Mouse (Mus musculus): ENCODE measurements around the gene Syt14. TPM values are rescaled to one million over a fixed set of nuclear protein-coding genes. Genes with fewer than 3 reads are reported as not detected.

Gene Syt14
- polyA plus RNA-seq, 1 experiment, result 0.86 TPM

- Histone ChIP-seq H3K27me3 (ENCODE audit: control insufficient read depth, insufficient read depth, low read length) (no peaks in the 10 kb centered on the region), H3K36me3 (ENCODE audit: control insufficient read depth, insufficient read depth, low read length) (no peaks in the 10 kb centered on the region), H3K27ac (ENCODE audit: control insufficient read depth, insufficient read depth, low read depth, low read length) (no peak overlapping the region), H3K4me1 (ENCODE audit: control insufficient read depth, insufficient read depth, low read length) (no peaks in the 10 kb centered on the region), H3K4me3 (ENCODE audit: control insufficient read depth, low read depth, low read length) (no peak overlapping the region)
- TF ChIP-seq POLR2A (IDR thresholded peaks at IDR 0.05; ENCODE audit: control insufficient read depth, low read depth, low read length) (no peak), CTCF (IDR thresholded peaks at IDR 0.05; ENCODE audit: control insufficient read depth, insufficient read depth, insufficient replicate concordance, low read depth, low read length) (no peak)
Measured at GRCm38 (mm10) chr1:193011000-193011769, 24.4 kb downstream of the Syt14 start.

DNA sequence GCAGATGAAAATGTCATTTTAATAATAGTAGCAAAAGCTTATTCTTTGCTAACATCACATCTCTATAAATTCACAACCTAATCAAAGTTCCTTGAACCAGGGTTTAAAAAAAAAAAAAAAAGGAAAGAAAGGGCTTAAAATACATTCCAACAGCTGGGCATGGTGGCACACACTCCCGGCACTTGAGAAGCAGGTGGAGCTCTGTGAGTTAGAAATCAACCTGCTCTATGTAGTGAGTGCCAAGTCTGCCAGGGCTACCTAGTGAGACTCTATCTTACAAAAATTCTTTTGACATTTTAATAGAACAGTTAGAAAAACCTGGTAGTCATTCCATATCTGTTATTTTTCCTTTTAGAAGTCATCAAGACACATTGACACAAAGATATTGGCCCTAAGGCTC, 31.0 kb downstream of the Syt14 start:
- Histone ChIP-seq H3K27me3 (ENCODE audit: control insufficient read depth, insufficient read depth, low read length) (no peaks in the 10 kb centered on the region), H3K36me3 (ENCODE audit: control insufficient read depth, insufficient read depth, low read length) (no peaks in the 10 kb centered on the region), H3K27ac (ENCODE audit: control insufficient read depth, insufficient read depth, low read depth, low read length) (no peak overlapping the region), H3K4me3 (ENCODE audit: control insufficient read depth, low read depth, low read length) (no peak overlapping the region), H3K4me1 (ENCODE audit: control insufficient read depth, insufficient read depth, low read length) (no peaks in the 10 kb centered on the region)
- TF ChIP-seq CTCF (IDR thresholded peaks at IDR 0.05; ENCODE audit: control insufficient read depth, insufficient read depth, insufficient replicate concordance, low read depth, low read length) (no peak), POLR2A (IDR thresholded peaks at IDR 0.05; ENCODE audit: control insufficient read depth, low read depth, low read length) (no peak)

DNA sequence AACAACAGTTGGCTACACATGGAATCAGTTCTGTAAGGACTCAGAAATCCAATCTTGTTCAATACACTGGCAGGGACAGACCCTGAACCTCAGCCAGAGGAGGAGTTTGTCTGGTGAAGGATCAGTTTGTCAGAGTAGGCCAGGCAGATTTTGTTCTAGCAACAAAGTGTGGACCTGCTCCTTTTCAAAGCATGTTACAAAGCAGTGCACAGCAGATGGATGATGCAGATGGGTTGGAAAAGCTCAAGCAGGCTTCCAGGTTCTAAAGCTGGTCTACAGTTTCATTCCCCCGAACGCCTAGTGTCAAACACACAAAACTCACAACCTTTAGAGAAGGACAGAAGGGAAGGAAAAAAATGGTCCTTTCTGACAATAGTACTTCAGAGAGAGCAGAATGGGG, 31.6 kb downstream of the Syt14 start:
- no peak overlapping the region for H3K27ac ChIP-seq (ENCODE audit: control insufficient read depth, insufficient read depth, low read depth, low read length)
- no peak for TF ChIP-seq CTCF (IDR thresholded peaks at IDR 0.05; ENCODE audit: control insufficient read depth, insufficient read depth, insufficient replicate concordance, low read depth, low read length)
- TF ChIP-seq POLR2A (IDR thresholded peaks at IDR 0.05; ENCODE audit: control insufficient read depth, low read depth, low read length), result no peak
- no peaks in the 10 kb centered on the region for H3K27me3 ChIP-seq (ENCODE audit: control insufficient read depth, insufficient read depth, low read length)
- no peaks in the 10 kb centered on the region for H3K4me1 ChIP-seq (ENCODE audit: control insufficient read depth, insufficient read depth, low read length)
- no peak overlapping the region for H3K4me3 ChIP-seq (ENCODE audit: control insufficient read depth, low read depth, low read length)
- no peaks in the 10 kb centered on the region for H3K36me3 ChIP-seq (ENCODE audit: control insufficient read depth, insufficient read depth, low read length)

GRCm38 (mm10) chr1:193002307-193002706, 33.3 kb downstream of the Syt14 start:
- Histone ChIP-seq H3K4me1 (ENCODE audit: control insufficient read depth, insufficient read depth, low read length) (no peaks in the 10 kb centered on the region), H3K4me3 (ENCODE audit: control insufficient read depth, low read depth, low read length) (no peak overlapping the region), H3K36me3 (ENCODE audit: control insufficient read depth, insufficient read depth, low read length) (no peaks in the 10 kb centered on the region), H3K27ac (ENCODE audit: control insufficient read depth, insufficient read depth, low read depth, low read length) (no peak overlapping the region), H3K27me3 (ENCODE audit: control insufficient read depth, insufficient read depth, low read length) (no peaks in the 10 kb centered on the region)
- no peak for TF ChIP-seq CTCF (IDR thresholded peaks at IDR 0.05; ENCODE audit: control insufficient read depth, insufficient read depth, insufficient replicate concordance, low read depth, low read length)
- no peak for TF ChIP-seq POLR2A (IDR thresholded peaks at IDR 0.05; ENCODE audit: control insufficient read depth, low read depth, low read length)

- Histone ChIP-seq H3K27me3 (ENCODE audit: control insufficient read depth, insufficient read depth, low read length) (no peaks in the 10 kb centered on the region), H3K36me3 (ENCODE audit: control insufficient read depth, insufficient read depth, low read length) (no peaks in the 10 kb centered on the region), H3K27ac (ENCODE audit: control insufficient read depth, insufficient read depth, low read depth, low read length) (no peak overlapping the region), H3K4me3 (ENCODE audit: control insufficient read depth, low read depth, low read length) (no peak overlapping the region), H3K4me1 (ENCODE audit: control insufficient read depth, insufficient read depth, low read length) (no peaks in the 10 kb centered on the region)
- TF ChIP-seq CTCF (IDR thresholded peaks at IDR 0.05; ENCODE audit: control insufficient read depth, insufficient read depth, insufficient replicate concordance, low read depth, low read length) (no peak), POLR2A (IDR thresholded peaks at IDR 0.05; ENCODE audit: control insufficient read depth, low read depth, low read length) (no peak)
Measured at GRCm38 (mm10) chr1:193001587-193001986, 34.0 kb downstream of the Syt14 start.

- no peak overlapping the region for H3K4me3 ChIP-seq (ENCODE audit: control insufficient read depth, low read depth, low read length)
- TF ChIP-seq CTCF (IDR thresholded peaks at IDR 0.05; ENCODE audit: control insufficient read depth, insufficient read depth, insufficient replicate concordance, low read depth, low read length) (no peak), POLR2A (IDR thresholded peaks at IDR 0.05; ENCODE audit: control insufficient read depth, low read depth, low read length) (no peak)
- H3K27me3 ChIP-seq (ENCODE audit: control insufficient read depth, insufficient read depth, low read length), result no peaks in the 10 kb centered on the region
- H3K36me3 ChIP-seq (ENCODE audit: control insufficient read depth, insufficient read depth, low read length), result no peaks in the 10 kb centered on the region
- H3K27ac ChIP-seq (ENCODE audit: control insufficient read depth, insufficient read depth, low read depth, low read length), result no peak overlapping the region
- no peaks in the 10 kb centered on the region for H3K4me1 ChIP-seq (ENCODE audit: control insufficient read depth, insufficient read depth, low read length)
Measured at GRCm38 (mm10) chr1:193000908-193001307, 34.7 kb downstream of the Syt14 start.

DNA sequence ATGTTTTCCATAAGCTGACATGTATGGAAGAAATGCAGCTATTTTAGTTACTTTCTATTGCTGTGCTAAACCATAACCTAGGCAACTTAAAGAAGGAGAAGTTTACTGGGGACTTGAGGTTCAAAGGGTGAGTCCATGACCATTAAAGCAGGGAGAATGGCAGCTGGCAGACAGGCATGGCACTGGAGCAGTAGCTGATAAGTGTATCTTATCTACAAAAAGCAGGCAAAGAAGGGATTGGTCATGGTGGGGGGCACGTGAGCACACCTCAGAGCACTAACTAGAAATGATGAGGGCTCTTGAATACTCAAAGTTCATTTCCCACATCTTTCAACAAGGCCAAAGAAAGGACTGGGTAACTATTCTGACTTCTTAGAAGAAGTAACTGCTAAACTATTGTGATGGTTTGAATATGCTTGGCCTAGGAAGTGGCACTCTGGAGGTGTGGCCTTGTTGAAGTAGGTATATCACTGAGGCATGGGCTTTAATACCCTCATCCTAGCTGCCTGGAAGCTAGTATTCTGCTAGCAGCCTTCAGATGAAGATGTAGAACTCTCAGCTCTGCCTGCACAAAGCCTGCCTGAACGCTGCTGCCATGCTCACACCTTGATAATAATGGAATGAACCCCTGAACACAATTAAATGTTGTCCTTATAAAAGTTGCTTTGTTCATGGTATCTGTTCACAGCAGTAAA, 41.2 kb downstream of the Syt14 start:
- H3K36me3 ChIP-seq (ENCODE audit: control insufficient read depth, insufficient read depth, low read length), result no peaks in the 10 kb centered on the region
- no peaks in the 10 kb centered on the region for H3K4me1 ChIP-seq (ENCODE audit: control insufficient read depth, insufficient read depth, low read length)
- no peak for TF ChIP-seq CTCF (IDR thresholded peaks at IDR 0.05; ENCODE audit: control insufficient read depth, insufficient read depth, insufficient replicate concordance, low read depth, low read length)
- no peak for TF ChIP-seq POLR2A (IDR thresholded peaks at IDR 0.05; ENCODE audit: control insufficient read depth, low read depth, low read length)
- H3K4me3 ChIP-seq (ENCODE audit: control insufficient read depth, low read depth, low read length), result no peak overlapping the region
- no peaks in the 10 kb centered on the region for H3K27me3 ChIP-seq (ENCODE audit: control insufficient read depth, insufficient read depth, low read length)
- no peak overlapping the region for H3K27ac ChIP-seq (ENCODE audit: control insufficient read depth, insufficient read depth, low read depth, low read length)

All from testis, adult 2 months (tissue).